Mouse (Mus musculus): Measurements from ENCODE around the gene Med20. TPM values are rescaled to one million over a fixed set of nuclear protein-coding genes. Genes with fewer than 3 reads are reported as not detected.
"Not testable (repeated sequence)": the region's sequence is repeated elsewhere in the genome, so short reads cannot be mapped to it uniquely, and the experiment has no call there.

The Med20 gene
- polyA plus RNA-seq, 1 experiment = 20.6 TPM

- no peak for DNase-seq (ENCODE audit: low read depth in 1 of 2, low spot score in 2 of 2)
- Histone ChIP-seq H3K27me3 (ENCODE audit: control insufficient read depth, insufficient read depth, low read length) (no peaks in the 10 kb centered on the region), H3K4me3 (ENCODE audit: extremely low read depth, insufficient read depth, insufficient read length) (no peak overlapping the region), H3K4me1 (ENCODE audit: control insufficient read depth, insufficient read depth, insufficient read length) (no peaks in the 10 kb centered on the region), H3K36me3 (ENCODE audit: control insufficient read depth, insufficient read depth, low read length) (peaks cover 14% of the 10 kb centered on the region), H3K27ac (ENCODE audit: insufficient read depth, low read length) (no peak overlapping the region)
- 96% methylated on average over 14 of the region's 14 CpGs for WGBS
- TF ChIP-seq CTCF (IDR thresholded peaks at IDR 0.05; ENCODE audit: extremely low read depth, insufficient read depth, insufficient read length, insufficient replicate concordance) = no peak
- no peak for TF ChIP-seq POLR2A (IDR thresholded peaks at IDR 0.05; ENCODE audit: low read depth, low read length)
Observed at GRCm38 (mm10) chr17:47622912-47623554, 11.7 kb downstream of the Med20 start.

GRCm38 (mm10) chr17:47624572-47624971 is 13.2 kb downstream of the Med20 start:
- not testable (repeated sequence) for H3K27ac ChIP-seq (ENCODE audit: insufficient read depth, low read length); DNase-seq (ENCODE audit: low read depth in 1 of 2, low spot score in 2 of 2); H3K27me3 ChIP-seq (ENCODE audit: control insufficient read depth, insufficient read depth, low read length); H3K4me3 ChIP-seq (ENCODE audit: extremely low read depth, insufficient read depth, insufficient read length); H3K4me1 ChIP-seq (ENCODE audit: control insufficient read depth, insufficient read depth, insufficient read length)
- H3K36me3 ChIP-seq (ENCODE audit: control insufficient read depth, insufficient read depth, low read length) = peaks cover 11% of the 10 kb centered on the region
- whole genome bisulfite sequencing = 94% methylated on average over 5 of the region's 5 CpGs

GRCm38 (mm10) chr17:47625088-47625487 is 13.7 kb downstream of the Med20 start:
- no peaks in the 10 kb centered on the region for H3K4me1 ChIP-seq (ENCODE audit: control insufficient read depth, insufficient read depth, insufficient read length)
- 96% methylated on average over 2 of the region's 2 CpGs for WGBS
- peaks cover 10% of the 10 kb centered on the region for H3K36me3 ChIP-seq (ENCODE audit: control insufficient read depth, insufficient read depth, low read length)
- H3K27me3 ChIP-seq (ENCODE audit: control insufficient read depth, insufficient read depth, low read length) = no peaks in the 10 kb centered on the region
- TF ChIP-seq POLR2A (IDR thresholded peaks at IDR 0.05; ENCODE audit: low read depth, low read length) (no peak), CTCF (IDR thresholded peaks at IDR 0.05; ENCODE audit: extremely low read depth, insufficient read depth, insufficient read length, insufficient replicate concordance) (no peak)
- H3K27ac ChIP-seq (ENCODE audit: insufficient read depth, low read length) = no peak overlapping the region
- H3K4me3 ChIP-seq (ENCODE audit: extremely low read depth, insufficient read depth, insufficient read length) = no peak overlapping the region
- no peak for DNase-seq (ENCODE audit: low read depth in 1 of 2, low spot score in 2 of 2)

DNA sequence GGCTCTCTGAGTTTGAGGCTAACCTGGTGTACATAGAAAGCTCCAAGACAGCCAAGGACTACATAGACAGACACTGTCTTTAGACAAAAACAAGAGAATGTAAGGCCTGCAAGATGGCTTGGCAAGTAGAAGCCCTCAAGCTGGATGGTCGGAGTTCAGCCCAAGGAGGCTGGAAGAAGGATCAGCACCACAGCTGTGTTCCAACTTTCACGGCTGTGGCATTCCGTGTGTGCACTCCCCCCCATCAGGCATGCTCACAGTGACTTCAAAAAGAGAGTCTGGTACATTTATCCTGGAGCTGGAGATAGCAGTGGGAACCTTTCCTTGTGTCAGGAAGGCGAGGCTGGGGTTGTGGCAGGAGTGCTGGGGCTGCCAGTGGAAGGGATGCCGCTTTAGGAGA is 14.6 kb downstream of the Med20 start:
- H3K4me3 ChIP-seq (ENCODE audit: extremely low read depth, insufficient read depth, insufficient read length) = no peak overlapping the region
- 96% methylated on average over 5 of the region's 5 CpGs for WGBS
- H3K4me1 ChIP-seq (ENCODE audit: control insufficient read depth, insufficient read depth, insufficient read length) = no peaks in the 10 kb centered on the region; the same call in 1 of the 2 replicates
- H3K27me3 ChIP-seq (ENCODE audit: control insufficient read depth, insufficient read depth, low read length) = no peaks in the 10 kb centered on the region
- no peak for DNase-seq (ENCODE audit: low read depth in 1 of 2, low spot score in 2 of 2)
- H3K36me3 ChIP-seq (ENCODE audit: control insufficient read depth, insufficient read depth, low read length) = peaks cover 10% of the 10 kb centered on the region
- H3K27ac ChIP-seq (ENCODE audit: insufficient read depth, low read length) = no peak overlapping the region
- TF ChIP-seq POLR2A (IDR thresholded peaks at IDR 0.05; ENCODE audit: low read depth, low read length) = no peak
- TF ChIP-seq CTCF (IDR thresholded peaks at IDR 0.05; ENCODE audit: extremely low read depth, insufficient read depth, insufficient read length, insufficient replicate concordance) = no peak

DNA sequence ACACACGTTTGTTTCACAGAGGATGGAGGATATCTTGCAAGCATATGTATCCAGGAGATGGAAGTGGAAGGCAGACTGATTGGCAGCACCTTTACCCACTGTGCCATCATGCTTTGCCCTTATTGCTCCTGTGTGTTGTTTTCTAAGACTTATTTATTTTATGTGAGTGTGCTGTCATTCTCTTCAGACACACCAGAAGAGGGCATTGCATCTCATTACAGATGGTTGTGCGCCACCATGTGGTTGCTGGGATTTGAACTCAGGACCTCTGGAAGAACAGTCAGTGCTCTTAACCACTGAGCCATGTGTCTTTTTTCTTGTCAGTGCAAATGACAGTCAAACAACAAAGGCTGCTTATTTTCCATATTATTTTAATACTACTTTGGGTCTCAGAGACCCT is 16.4 kb downstream of the Med20 start:
- no peak overlapping the region for H3K27ac ChIP-seq (ENCODE audit: insufficient read depth, low read length)
- 92% methylated on average over 2 of the region's 2 CpGs for WGBS
- TF ChIP-seq POLR2A (IDR thresholded peaks at IDR 0.05; ENCODE audit: low read depth, low read length) (no peak), CTCF (IDR thresholded peaks at IDR 0.05; ENCODE audit: extremely low read depth, insufficient read depth, insufficient read length, insufficient replicate concordance) (no peak)
- no peaks in the 10 kb centered on the region; the same call in 1 of the 2 replicates for H3K4me1 ChIP-seq (ENCODE audit: control insufficient read depth, insufficient read depth, insufficient read length)
- no peaks in the 10 kb centered on the region for H3K27me3 ChIP-seq (ENCODE audit: control insufficient read depth, insufficient read depth, low read length)
- DNase-seq (ENCODE audit: low read depth in 1 of 2, low spot score in 2 of 2) = no peak
- peaks cover 10% of the 10 kb centered on the region for H3K36me3 ChIP-seq (ENCODE audit: control insufficient read depth, insufficient read depth, low read length)
- H3K4me3 ChIP-seq (ENCODE audit: extremely low read depth, insufficient read depth, insufficient read length) = no peak overlapping the region

- no peaks in the 10 kb centered on the region; the same call in 1 of the 2 replicates for H3K4me1 ChIP-seq (ENCODE audit: control insufficient read depth, insufficient read depth, insufficient read length)
- no peak for TF ChIP-seq POLR2A (IDR thresholded peaks at IDR 0.05; ENCODE audit: low read depth, low read length)
- TF ChIP-seq CTCF (IDR thresholded peaks at IDR 0.05; ENCODE audit: extremely low read depth, insufficient read depth, insufficient read length, insufficient replicate concordance) = no peak
- peak; percentile 84 to 92 for DNase-seq (ENCODE audit: low read depth in 1 of 2, low spot score in 2 of 2)
- WGBS = under 1% methylated on average over 62 of the region's 63 CpGs
- peaks cover under 1% of the 10 kb centered on the region; the same call in 1 of the 2 replicates for H3K36me3 ChIP-seq (ENCODE audit: control insufficient read depth, insufficient read depth, low read length)
- peak overlapping the region; percentile 86 for H3K4me3 ChIP-seq (ENCODE audit: extremely low read depth, insufficient read depth, insufficient read length)
- no peaks in the 10 kb centered on the region for H3K27me3 ChIP-seq (ENCODE audit: control insufficient read depth, insufficient read depth, low read length)
- H3K27ac ChIP-seq (ENCODE audit: insufficient read depth, low read length) = peak overlapping the region; percentile 93
Observed at GRCm38 (mm10) chr17:47628851-47629676, 17.7 kb downstream of the Med20 start.

Data from spleen, adult 2 months (tissue).